Mouse (Mus musculus) activated CD4-positive, CD25-positive, alpha-beta regulatory T cell, adult 9 weeks (primary cell): ENCODE results near the gene Prpf6. TPM values are rescaled to one million over a fixed set of nuclear protein-coding genes. Genes with fewer than 3 reads are reported as not detected.

Source experiments
- polyA plus RNA-seq: library from polyadenylated mRNA; unstranded; fragments of 100-300 nt; shearing (Covaris generic); gene quantifications from one replicate; pipeline ENCODE4 v1.2.1, GENCODE M21; 2017

Gene Prpf6
- 101 TPM for polyA plus RNA-seq

GRCm38 (mm10) chr2:181591528-181592085, at the start of gene Prpf6:
Prpf6 (plus strand) TSS chr2:181591868.

GRCm38 (mm10) chr2:181584411-181584942, 7.2 kb upstream of the Prpf6 start, which contains the start of gene Uckl1:
Uckl1 (minus strand) TSS chr2:181584892.

GRCm38 (mm10) chr2:181592231-181593041, 768 bp downstream of the Prpf6 start, which contains the start of gene Zfp512b:
Zfp512b (minus strand) TSS chr2:181592803.

GRCm38 (mm10) chr2:181598454-181599351, 7.0 kb downstream of the Prpf6 start, which contains the start of gene Samd10:
Samd10 (minus strand) TSS chr2:181599212.

GRCm38 (mm10) chr2:181656734-181657133, 65.1 kb downstream of the Prpf6 start, which contains the start of gene Gm29797:
Gm29797 (plus strand) TSS chr2:181657034.

GRCm38 (mm10) chr2:181671326-181671725, 79.7 kb downstream of the Prpf6 start, which contains the start of gene Sox18:
Sox18 (minus strand) TSS chr2:181671640.

GRCm38 (mm10) chr2:181679951-181680715, 88.5 kb downstream of the Prpf6 start, which contains the start of gene Tcea2:
Tcea2 (plus strand) TSS chr2:181680310.

GRCm38 (mm10) chr2:181693339-181694280, 101.9 kb downstream of the Prpf6 start, which contains the start of gene Rgs19:
Rgs19 (minus strand) TSS chr2:181693977.

GRCm38 (mm10) chr2:181698241-181698640, 106.6 kb downstream of the Prpf6 start, which contains the start of gene Lkaaear1:
Lkaaear1 (minus strand) TSS chr2:181698442.

Other genes with a start within 250 kb of the Prpf6 start
- gene Zgpat, start 226.9 kb upstream of the Prpf6 start, polyA plus RNA-seq = 101 TPM
- 146 TPM for gene Arfrp1, start 226.5 kb upstream of the Prpf6 start, polyA plus RNA-seq
- 355 TPM for gene Lime1, start 211.8 kb upstream of the Prpf6 start, polyA plus RNA-seq
- gene Zbtb46, start 132.4 kb upstream of the Prpf6 start, polyA plus RNA-seq = 1.6 TPM
- not detected for gene Abhd16b, start 98.7 kb upstream of the Prpf6 start, polyA plus RNA-seq
- 98.8 TPM for gene Tpd52l2, start 94.7 kb upstream of the Prpf6 start, polyA plus RNA-seq
- 112 TPM for gene Dnajc5, start 71.4 kb upstream of the Prpf6 start, polyA plus RNA-seq
- gene Uckl1, start 7.0 kb upstream of the Prpf6 start, polyA plus RNA-seq = 195 TPM
- 15.3 TPM for gene Zfp512b, start 935 bp downstream of the Prpf6 start, polyA plus RNA-seq
- 7.0 TPM for gene Samd10, start 7.3 kb downstream of the Prpf6 start, polyA plus RNA-seq
- gene Gm29797, start 65.2 kb downstream of the Prpf6 start, polyA plus RNA-seq = not detected
- not detected for gene Sox18, start 79.8 kb downstream of the Prpf6 start, polyA plus RNA-seq
- 15.2 TPM for gene Tcea2, start 88.4 kb downstream of the Prpf6 start, polyA plus RNA-seq
- 234 TPM for gene Rgs19, start 102.1 kb downstream of the Prpf6 start, polyA plus RNA-seq
- gene Lkaaear1, start 106.6 kb downstream of the Prpf6 start, polyA plus RNA-seq = not detected
- gene Oprl1, start 123.1 kb downstream of the Prpf6 start, polyA plus RNA-seq = not detected
- not detected for gene Myt1, start 171.5 kb downstream of the Prpf6 start, polyA plus RNA-seq
- 90.0 TPM for gene Pcmtd2, start 246.0 kb downstream of the Prpf6 start, polyA plus RNA-seq